ENCODE assay signal across 22 mouse cellular contexts in genomic region chr9:67176073-67176472, GRCm38 (mm10).
DNase-seq lines count a peak whose midpoint lies in the region; ATAC-seq and TF ChIP-seq lines count a peak whose summit lies in the region.
"Had no signal": no experiment of that assay in that cellular context is flagged by ENCODE, and none has a peak within 500 bp of the region (broad histone marks: within the 10 kb centered on the region; RNA-seq: fewer than 3 reads in every experiment).

No protein-coding gene starts in this region.

- H3K27ac ChIP-seq in embryonic fibroblast, embryonic 13.5 days (ENCODE audit: insufficient read depth, low read length): peak overlapping the region; percentile 47
- peak overlapping the region; percentile 77 for H3K27ac ChIP-seq in limb, embryonic 15.5 days
- H3K27ac ChIP-seq in forebrain, embryonic 10.5 days: no peak overlapping the region
- H3K27ac ChIP-seq: hindbrain, embryonic 13.5 days; midbrain, embryonic 12.5 days had no signal

- no peaks in the 10 kb centered on the region for H3K9me3 ChIP-seq in limb, embryonic 15.5 days
- peaks cover 5% of the 10 kb centered on the region for H3K9me3 ChIP-seq in forebrain, embryonic 10.5 days

- H3K9ac ChIP-seq in limb, embryonic 15.5 days: no peak overlapping the region
- H3K9ac ChIP-seq: heart, embryonic 12.5 days; hindbrain, embryonic 13.5 days; liver, postnatal 0 days; midbrain, embryonic 12.5 days had no signal

- 33% methylated on average over 8 of the region's 8 CpGs for WGBS in limb, embryonic 15.5 days
- WGBS in forebrain, embryonic 10.5 days: 89% methylated on average over 8 of the region's 8 CpGs

- H3K36me3 ChIP-seq in limb, embryonic 15.5 days: no peaks in the 10 kb centered on the region
- no peaks in the 10 kb centered on the region for H3K36me3 ChIP-seq in forebrain, embryonic 10.5 days (replicated peaks)
- H3K36me3 ChIP-seq: heart, embryonic 12.5 days; hindbrain, embryonic 13.5 days; midbrain, embryonic 12.5 days had no signal

- peak; percentile 16 for DNase-seq in 3134 (ENCODE audit: extremely low read depth, insufficient read length, low spot score)
- DNase-seq in adipocyte (ENCODE audit: low spot score): no peak
- no peak for DNase-seq in forebrain, embryonic 10.5 days (ENCODE audit: extremely low spot score, low spot score)
- DNase-seq in embryo, embryonic 9.5 days (ENCODE audit: extremely low spot score): no peak
- DNase-seq: adrenal gland, postnatal 14 days; cerebellum, adult 2 months; cerebellum, postnatal 25 days; embryo, embryonic 11 days; gastrocnemius, postnatal 10 days; heart, postnatal 10 days; kidney, postnatal 25 days; liver, postnatal 0 days; lung, postnatal 14 days; thymus, postnatal 25 days had no signal

- TF ChIP-seq POLR2A in embryonic fibroblast, embryonic 13.5 days (IDR thresholded peaks at IDR 0.05; ENCODE audit: low read depth, low read length): no peak

- TF ChIP-seq CTCF in embryonic fibroblast, embryonic 13.5 days (IDR thresholded peaks at IDR 0.05; ENCODE audit: borderline replicate concordance, insufficient read depth, low read length): no peak

- 0 out of 2 replicates have a peak, but pooled peaks have one; percentile 29 for ATAC-seq in common myeloid progenitor, adult 5-6 weeks (replicated peaks; ENCODE audit: low read depth, poor library complexity, severe bottlenecking)
- ATAC-seq in limb, embryonic 15.5 days (ENCODE audit: insufficient number of reproducible peaks, low FRiP score, low TSS enrichment, low read depth): peak; percentile 33; the same call in 1 of the 2 replicates
- ATAC-seq: forebrain, embryonic 16.5 days; liver, postnatal 0 days had no signal

- H3K4me2 ChIP-seq in limb, embryonic 15.5 days: no peak overlapping the region
- H3K4me2 ChIP-seq: heart, embryonic 12.5 days; hindbrain, embryonic 13.5 days; liver, embryonic 11.5 days; midbrain, embryonic 12.5 days had no signal

- H3K4me3 ChIP-seq in embryonic fibroblast, embryonic 13.5 days (ENCODE audit: insufficient read depth, low read length): no peak overlapping the region
- H3K4me3 ChIP-seq in limb, embryonic 15.5 days: no peak overlapping the region
- no peak overlapping the region for H3K4me3 ChIP-seq in forebrain, embryonic 10.5 days
- H3K4me3 ChIP-seq: heart, embryonic 12.5 days; hindbrain, embryonic 13.5 days; midbrain, embryonic 12.5 days had no signal

- peaks cover 14% of the 10 kb centered on the region for H3K4me1 ChIP-seq in embryonic fibroblast, embryonic 13.5 days (ENCODE audit: control insufficient read depth, insufficient read depth, low read length)
- peaks cover 47% of the 10 kb centered on the region for H3K4me1 ChIP-seq in limb, embryonic 15.5 days
- H3K4me1 ChIP-seq in forebrain, embryonic 10.5 days: peaks cover 20% of the 10 kb centered on the region
- H3K4me1 ChIP-seq: hindbrain, embryonic 13.5 days; midbrain, embryonic 12.5 days had no signal

- H3K27me3 ChIP-seq in limb, embryonic 15.5 days: no peaks in the 10 kb centered on the region
- H3K27me3 ChIP-seq in forebrain, embryonic 10.5 days (ENCODE audit: poor library complexity, severe bottlenecking): no peaks in the 10 kb centered on the region
- H3K27me3 ChIP-seq: heart, embryonic 12.5 days; hindbrain, embryonic 13.5 days; midbrain, embryonic 12.5 days had no signal
